Mouse (Mus musculus) liver (tissue): ENCODE measurements around the gene Tsr3.
A peak's percentile ranks its signal among the peaks of the same experiment; 100 is the strongest.
"Not testable (repeated sequence)": the region's sequence is repeated elsewhere in the genome, so short reads cannot be mapped to it uniquely, and the experiment has no call there.

Experiments
- DNase-seq: peaks from one replicate; pipeline ENCODE4 v3.0.0-alpha.2; 2020; ENCODE audit warnings: mixed read lengths

Tsr3 gene

DNA sequence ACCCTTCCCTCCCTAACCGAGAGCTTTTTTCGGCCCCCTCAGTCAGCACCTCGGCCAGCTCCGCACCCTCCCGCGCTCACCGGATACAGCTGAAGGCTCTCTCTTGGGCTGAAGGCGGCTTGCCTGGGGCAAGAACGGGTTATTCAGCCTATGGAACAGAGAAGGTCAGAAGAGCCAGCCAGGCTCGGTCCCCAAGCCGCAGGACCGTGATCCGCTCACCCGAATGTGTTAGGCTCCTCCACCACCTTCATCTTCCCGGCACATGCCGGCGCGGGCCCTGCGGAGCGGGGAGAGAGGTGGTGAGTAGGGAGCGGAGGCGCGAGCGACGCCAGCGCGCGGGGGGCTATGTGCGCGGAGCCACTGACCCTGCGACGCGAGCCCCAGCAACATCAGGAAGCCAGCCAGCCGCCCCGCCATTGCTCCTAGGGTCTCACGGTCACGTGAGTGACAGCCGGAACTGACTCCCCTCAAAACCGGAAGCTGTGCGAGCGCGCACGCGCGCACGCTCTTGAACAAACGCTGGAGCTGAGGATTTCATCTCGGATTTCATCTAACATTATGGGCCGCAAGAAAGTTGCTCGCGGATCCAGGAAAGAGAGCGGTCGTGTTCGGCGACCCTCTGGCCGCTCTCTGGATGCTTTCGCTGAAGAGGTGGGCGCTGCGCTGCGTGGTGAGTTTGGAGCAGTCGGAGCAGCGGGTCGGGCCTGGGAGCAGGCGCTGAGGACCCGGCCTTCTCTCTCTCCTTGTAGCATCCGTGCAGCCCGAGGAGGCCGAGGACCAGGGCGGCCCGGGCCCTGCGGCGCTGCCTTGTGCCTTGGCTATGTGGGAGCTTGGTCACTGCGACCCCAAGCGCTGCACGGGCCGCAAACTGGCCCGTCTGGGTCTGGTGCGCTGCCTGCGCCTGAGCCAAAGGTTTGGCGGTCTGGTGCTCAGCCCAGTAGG is at the start of gene Tsr3, which contains the start of gene Gnptg:
Gene Tsr3 (plus strand): TSS at position 476 of the 942 bp plus-strand sequence.
Gene Gnptg (minus strand): TSS at position 430 of the 942 bp plus-strand sequence.
- DNase-seq: peak; percentile 86

DNA sequence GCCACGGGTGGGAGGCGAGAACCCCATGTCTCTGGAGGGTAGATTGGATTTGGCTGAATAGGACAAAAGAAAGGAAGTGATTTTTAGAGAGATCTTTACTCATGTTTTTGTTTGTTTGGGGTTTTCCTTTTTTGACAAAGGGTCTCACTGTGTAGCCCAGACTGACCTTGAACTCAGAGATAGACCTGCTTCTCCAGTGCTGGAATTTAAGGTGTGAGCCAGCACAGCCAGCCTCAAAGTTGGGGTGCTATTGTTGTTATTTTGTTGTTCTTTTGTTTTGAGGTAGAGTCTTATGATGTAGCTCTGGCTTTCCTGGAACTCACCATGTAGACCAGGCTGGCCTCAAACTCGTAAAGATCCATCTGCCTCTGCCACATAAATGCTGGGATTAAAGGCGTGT is 37.6 kb upstream of the Tsr3 start:
- no peak for DNase-seq

DNA sequence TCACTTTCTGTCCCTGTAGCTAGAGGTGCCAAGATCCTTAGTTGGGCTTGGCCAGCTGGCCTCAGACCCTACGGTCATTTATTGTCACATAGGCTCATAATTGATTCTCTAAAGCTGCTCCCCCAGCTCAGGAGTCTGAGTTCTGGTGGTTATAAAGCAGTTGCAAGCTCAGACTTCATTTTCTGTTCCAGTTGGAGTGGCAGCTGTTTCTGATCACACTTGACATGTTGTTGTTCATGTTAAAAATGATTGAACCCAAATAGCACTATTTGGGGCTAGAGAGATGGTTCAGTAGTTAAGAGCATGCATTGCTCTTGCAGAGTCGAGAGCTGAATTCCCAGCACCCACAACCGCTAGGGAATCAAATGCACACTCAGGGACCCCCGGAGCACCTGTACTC is 30.0 kb upstream of the Tsr3 start:
- DNase-seq: no peak

DNA sequence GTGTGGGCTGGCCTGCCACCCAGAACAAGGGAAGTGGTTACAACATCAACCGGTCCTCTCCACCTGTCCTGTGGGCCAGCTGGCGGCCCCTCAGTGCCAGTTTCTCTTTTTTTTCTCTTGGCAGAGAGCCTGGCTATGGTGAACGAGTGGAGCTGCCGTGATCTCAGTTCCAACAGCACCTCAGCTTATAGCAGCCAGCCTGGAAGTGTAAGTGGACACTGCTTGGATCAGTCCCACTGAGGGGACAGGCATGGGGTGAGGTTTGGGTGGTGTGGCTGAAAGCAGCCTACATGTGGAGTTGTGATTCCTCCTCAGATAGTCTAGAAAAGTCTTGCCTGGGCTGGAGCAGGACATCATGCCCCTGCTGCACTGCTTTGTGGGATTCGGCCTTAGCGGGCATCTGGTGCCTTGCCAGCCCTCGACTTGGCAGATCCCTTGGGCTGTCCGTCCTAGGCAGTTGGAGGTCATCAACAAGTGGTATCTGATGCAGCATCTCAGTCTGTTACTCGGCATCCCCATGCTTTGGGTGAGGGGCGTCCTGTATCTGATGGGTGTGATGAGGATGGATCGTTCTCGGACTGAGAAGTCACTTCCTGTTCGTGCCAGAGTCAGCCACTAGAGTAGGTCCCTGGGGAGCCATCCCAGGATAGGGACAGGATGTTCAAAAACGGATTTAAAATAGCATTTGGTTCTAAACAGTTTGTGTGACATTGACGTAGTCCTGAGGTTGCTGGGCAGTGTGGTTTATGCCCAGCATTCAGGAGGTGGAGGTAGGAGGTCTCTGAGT is 29.1 kb upstream of the Tsr3 start:
- DNase-seq: no peak

DNA sequence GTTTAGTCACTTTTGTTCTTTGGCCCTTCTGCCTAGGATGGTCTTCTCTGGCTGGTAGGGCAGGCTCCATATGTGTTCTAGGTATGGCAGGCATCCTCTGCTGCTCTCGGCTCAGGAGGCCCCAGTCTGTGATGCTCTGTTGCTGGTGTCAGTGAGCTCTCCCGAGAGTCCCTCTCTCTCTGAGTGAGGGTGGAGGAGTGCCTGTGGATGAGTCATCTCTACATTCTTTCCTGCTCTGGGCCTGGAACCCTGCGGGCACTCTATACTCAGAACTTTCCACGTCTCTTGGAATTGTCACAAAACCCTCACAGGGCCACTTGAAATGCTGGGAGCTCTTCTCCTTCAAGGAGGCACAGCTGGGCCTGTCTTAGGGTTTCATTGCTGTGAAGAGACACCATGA is 28.3 kb upstream of the Tsr3 start:
- DNase-seq: no peak

DNA sequence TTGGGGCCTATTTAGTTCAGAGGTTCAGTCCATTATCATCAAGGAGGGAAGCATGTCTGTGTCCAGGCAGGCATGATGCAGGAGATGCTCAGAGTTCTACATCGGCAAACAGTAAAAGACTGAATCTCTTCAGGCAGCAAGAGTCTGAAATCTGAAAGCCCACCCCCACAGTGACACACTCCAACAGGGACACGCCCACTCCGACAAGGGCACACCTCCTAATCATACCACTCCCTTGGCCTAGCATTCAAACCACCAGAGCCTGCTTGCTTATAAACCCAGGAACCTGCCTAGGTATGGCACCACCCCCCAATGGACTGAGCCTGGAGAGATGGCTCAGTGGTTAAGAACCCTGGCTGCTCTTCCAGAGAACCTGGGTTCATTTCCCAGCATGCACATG is 24.5 kb upstream of the Tsr3 start:
- no peak for DNase-seq

DNA sequence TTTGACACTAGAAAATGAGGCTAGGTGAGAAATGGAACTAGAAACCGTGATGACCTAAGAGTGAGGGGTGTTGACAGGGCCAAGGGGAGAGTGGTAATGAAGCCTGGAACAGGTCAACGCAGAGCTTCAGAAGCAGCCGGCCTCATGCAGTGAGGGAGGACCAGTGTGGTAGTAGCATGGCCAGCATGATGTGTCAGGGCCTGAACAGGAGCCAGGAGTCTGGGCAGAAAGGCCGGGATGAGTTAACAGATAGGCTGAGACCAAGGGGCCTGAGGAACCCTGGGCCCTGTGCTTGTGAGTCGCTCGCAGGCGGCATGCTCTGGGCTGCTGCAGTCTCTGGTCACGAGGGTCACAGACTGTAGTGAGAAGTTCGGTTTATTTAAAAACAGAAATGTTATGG is 21.0 kb upstream of the Tsr3 start:
- no peak for DNase-seq

DNA sequence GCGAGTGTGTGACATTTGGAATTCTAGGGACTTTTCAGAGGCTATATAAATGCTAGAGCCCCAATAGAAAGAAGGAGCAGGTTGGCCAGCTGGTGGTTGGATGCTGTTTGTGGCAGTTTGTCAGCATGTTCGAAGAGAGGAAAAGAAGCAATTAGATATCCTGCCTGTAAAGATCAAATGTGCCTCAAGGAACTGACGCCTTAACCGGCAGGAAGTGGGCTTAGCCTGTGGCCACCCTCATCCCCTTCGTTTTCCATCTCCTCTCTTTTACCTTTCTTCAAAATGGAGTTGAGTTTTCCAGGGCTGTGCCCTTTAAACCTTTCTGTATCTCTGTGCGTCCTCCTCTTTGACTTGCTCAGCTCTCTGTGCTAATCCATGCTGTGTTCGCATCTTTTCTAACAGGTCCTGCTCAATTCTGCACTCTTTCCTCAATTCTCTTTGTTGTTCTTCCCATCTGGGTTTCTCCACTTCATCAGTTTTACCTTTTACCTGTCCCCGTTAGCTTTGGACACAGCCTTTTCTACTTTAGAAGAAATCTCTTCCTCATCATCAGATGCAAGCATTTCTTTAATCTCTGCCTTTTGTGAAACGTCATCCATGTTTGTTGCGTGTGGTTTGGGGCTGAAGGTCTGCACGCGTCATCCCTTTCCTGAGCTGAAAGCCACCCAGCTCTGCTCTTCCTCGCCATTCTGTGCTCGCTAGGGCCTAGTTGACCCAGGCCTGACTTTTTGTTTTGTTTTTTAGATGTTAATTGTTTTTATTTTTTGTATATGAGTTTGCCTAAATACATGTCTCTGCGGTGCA is 20.3 kb upstream of the Tsr3 start:
- DNase-seq: no peak

DNA sequence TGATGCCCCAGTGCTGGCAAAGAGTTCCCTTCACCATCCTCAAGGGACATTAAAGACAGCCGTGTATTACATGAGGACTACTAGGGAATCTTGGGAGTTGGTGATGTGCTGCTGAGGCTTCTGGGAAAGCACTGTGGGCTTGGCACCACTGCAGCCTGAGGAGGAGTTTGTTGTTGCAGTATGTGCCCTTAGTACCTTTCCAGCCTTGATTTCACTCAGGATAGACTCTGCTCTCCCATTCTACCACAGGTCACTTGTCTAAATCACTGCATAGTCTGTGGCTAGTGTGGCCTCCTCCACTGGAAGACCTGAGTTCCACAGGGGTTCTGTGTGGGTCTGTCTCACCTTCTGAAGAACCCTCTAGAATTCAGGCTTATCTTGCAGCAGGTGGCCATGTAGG is 19.2 kb upstream of the Tsr3 start:
- no peak for DNase-seq

DNA sequence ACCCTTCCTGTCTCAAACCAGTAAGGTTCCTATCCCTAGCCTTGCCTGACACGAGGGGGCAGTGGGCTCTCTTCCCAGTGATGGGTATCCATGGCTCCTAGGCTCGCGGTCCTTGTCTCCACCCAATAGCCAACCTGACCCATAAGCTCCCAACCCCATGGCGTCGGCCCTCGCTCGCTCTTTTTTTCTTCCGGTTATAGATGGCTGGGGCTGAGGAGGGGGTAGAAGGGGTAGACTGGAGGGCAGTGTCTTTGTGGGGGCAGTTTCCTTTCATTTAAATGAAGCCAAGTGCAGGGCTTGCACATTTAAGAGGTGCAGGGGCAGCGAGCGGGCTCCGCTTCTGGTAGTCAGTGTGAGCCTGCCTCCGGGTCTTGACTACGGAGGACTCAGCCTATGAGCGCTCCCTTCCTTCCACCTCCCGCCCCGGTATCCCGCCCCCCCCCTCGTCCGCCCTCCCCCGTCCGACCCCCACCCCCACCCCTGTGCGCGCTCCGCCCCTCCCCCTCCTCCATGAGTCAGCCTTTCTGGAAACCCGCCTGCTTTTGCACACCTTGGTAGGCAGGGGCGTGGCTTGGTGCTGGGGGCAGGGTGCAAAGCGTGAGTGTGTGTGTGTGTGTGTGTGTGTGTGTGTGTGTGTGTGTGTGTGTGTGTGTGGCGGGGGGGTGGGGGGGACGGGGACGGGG is 18.0 kb upstream of the Tsr3 start:
- peak; percentile 94 for DNase-seq

DNA sequence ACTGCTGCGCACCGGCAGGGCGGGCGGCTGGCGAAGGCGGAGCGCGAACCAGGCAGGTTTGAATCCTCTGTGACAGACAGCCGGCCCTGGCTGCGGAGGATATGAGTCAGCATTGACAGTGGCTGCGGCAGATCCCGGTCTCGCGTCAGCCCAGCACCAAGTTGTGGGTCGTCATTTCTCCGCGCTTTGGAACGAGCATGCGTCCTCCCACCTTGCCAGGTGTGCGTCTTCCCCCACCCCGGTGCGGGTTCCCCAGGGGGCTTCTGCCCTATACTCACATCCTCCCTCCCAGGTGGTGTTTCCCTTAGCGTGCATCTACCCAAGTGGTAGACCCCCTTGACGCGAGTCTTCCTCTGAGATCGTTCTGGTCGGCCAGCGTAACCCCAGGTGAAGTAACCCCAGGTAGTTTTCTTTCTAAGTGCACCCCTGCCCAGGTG is 17.4 kb upstream of the Tsr3 start:
- DNase-seq: peak; percentile 30

DNA sequence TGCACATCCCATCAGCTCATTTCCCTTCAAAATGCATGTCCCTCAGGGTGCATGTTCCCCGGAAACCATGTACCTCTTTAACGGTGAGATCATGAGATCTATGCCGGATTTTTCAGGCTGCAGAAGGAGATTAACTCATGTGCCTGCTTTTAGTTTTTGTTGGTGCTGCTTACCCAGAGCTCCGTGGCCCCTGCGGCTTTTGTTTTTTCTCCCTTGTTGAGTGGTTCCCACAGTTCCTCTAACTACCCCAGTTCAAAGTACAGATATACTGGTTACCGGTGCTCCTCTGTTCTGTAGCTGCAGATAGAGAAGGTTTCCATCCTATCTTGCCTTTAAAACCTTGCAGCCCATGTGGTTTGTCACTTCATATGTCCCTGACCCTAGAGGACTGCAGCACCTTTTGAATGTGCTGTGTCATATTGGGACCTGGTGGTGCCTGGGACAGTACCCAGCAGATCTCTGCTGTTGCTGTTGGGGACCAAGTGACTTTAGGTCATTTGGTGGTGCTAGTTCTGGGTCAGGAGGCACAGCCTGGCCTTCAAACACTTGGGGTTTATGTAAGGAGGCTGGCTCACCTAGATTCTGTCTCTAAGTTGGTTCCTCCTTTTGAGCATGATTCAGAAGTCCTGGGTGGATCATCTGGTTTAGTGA is 16.9 kb upstream of the Tsr3 start:
- peak; percentile 76 for DNase-seq

DNA sequence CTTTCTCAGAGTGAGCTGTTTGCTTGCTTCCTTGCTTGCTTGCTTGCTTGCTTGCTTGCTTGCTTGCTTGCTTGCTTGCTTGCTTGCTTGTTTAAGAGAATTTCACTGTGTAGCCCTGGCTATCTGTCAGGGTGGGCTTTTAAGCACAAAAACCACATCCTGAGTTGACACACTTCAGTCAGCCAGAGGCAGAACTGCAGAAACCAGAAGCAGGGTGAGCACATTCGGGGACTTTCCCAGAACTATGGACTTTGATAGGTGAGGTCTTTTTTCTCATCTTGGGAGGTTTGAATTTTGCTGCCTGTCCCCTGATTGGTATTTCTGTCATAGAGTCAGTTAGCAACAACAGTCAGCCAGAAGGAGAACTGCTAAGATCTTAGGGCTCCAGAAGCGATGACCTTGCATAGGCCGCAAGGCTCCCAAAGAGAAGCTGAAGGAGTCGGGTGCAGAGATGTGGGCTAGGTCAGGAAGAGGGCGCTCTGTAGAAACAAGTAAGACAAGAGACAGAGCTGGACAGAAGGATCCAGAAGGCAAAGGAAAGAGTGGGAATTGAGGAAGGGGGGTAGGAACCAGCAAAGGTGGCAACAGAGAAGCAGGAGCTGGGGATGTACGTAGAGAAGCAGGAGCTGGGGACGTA is 15.3 kb upstream of the Tsr3 start:
- peak; percentile 75 for DNase-seq

DNA sequence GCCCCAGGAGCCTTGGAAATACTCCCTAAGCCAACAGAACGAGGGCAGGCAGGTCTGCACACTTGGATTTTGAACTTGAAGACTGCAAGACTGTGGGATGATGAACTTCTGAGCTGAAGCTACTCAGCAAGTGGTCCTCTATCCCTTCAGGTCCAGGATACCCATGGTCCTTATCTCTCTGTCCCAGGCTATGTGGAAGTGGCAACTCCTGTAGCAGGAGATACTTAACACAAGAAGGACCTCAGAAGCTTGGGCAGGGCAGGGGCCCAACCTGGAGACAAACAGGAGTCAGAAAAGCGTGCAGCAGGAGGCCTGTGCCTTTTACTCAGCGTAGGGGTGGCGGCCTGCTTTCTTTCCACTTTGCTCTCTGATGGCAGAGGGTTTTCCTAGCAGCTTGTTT is 14.3 kb upstream of the Tsr3 start:
- peak; percentile 85 for DNase-seq

DNA sequence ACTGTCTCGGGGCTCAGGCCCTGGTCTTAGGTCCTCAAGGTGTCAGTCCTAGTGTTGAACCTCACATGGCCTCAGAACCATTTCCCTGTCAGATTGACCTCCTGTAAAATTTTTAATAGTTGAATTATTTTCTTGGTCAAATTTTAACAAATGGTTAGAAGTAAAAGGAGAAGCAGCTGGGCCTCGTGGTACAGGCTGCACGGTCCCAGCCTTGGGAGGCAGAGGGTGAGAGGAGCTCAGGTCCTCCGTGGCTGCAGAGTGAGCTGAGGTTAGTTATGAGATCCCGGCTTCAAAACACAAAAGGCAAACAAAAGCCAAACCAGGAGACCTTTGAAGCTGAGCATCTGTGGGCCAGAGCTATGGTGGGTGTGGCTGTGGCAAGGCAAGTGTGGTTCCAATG is 12.0 kb upstream of the Tsr3 start:
- no peak for DNase-seq

DNA sequence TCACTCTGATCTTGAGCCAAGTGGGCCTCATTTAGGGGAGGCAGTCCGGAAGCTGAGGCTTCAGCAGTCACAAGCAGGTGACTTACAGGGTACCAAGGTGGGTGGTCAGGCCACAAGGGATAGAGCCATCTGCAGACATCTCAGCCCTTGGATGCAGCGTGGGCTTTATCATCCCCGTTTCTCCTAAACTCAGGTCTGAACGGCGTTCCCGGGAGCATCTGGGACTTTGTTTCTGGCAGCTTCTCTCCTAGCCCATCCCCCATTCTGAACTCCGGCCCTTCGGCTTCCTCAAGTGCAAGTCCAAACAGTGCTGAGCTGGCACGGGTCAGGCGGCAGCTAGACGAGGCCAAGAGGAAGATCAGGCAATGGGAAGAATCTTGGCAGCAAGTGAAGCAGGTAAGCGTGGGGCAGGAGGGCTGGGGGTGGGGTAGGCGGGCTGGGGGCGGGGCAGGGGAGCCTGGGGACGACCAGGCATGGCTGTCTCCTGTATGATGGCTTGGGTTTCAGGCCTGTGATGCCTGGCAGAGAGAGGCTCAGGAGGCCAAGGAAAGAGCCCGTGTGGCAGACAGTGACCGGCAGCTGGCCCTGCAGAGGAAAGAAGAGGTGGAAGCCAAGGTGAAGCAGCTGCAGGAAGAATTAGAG is 9.8 kb upstream of the Tsr3 start:
- not testable (repeated sequence) for DNase-seq

DNA sequence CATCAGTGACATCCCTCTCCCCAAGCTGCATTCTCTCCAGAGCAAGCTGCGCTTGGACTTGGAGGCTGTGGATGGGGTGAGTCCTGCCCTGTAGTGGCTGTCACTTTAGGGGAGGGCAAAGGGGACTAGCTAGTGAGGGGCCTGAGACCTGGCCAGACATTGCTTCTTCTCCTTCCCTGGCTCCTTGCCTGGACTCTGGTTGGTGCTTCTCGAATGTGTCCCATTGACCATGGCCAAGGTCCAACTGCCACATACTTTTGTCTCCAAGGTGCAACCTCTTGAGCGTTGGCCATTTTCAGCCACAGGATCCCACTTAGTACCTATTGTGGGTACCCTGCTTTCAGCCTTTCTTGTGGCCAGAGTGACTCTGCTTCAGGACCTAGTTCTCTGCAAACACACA is 9.3 kb upstream of the Tsr3 start:
- no peak for DNase-seq

DNA sequence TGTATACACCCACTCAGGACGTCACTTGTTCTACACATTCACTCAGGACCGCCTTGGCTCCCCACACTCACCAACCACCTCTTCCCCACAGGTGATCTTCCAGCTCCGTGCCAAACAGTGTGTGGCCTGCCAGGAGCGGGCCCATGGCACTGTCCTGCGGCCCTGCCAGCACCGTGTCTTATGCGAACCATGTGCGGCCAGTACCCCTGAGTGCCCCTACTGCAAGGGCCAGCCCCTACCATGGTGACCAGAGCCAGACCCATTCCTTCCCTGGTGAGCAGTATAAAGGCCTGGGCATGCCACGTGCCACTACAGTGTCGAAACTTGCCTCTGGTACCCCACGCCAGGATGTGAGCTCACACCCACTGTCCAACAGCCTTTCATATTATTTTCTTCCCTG is 8.3 kb upstream of the Tsr3 start:
- DNase-seq: not testable (repeated sequence)

DNA sequence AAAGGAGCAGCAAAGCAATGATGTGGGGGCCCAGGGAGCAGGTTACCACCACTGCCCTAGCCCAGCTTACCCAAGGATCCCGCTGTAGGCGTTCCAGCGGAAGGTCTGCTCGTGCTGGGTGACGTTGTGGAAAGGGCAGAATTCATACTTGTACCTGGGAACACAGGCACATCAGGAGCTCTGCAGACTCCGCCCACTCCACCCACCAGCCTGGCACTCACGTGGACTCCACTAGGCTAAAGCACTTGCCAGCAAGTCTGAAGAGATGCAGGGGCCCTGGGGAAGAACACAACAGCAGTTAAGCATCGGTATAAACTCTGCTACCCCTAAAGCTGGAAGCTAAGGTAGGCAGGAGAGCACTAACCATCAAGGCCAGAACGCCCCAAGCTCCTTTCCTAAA is 4.3 kb upstream of the Tsr3 start:
- no peak for DNase-seq

DNA sequence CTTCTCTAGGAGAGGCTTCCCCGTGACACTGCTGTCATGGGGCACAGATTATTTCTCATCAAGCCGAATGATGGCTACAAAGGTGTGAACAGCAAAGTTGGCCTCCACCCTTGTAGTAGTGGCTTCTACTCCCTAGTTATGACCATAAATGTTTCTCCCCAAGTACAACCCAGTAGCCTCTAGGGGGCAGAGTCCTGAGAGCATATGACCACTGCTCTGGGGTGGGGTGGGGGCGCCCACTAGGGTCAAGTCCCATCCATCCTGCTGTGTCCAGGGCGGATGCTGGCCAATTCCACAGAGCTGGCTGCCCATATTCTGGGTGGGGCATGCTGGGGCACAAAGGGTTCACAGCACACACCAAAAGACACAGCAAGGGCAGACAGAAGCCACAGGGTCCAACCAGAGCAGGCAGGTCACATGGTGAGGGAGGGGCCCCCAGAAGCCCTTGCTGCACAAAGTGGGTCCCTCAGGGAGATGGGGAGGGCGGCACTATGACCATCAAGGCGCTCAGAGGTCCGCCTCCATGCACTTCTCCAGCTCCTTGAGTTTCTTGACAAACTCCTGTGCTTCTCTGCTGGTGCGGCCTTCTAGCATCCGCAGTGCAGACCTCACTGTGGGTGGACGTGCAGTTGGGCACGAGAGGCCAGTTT is 3.3 kb downstream of the Tsr3 start:
- DNase-seq: no peak
